Mouse (Mus musculus) retina, postnatal 1 day (tissue): ENCODE measurements around the gene Pecr.

Source experiments
- DNase-seq: peaks from one replicate; pipeline ENCODE4 v3.0.0-alpha.2; 2012

The Pecr gene

DNA sequence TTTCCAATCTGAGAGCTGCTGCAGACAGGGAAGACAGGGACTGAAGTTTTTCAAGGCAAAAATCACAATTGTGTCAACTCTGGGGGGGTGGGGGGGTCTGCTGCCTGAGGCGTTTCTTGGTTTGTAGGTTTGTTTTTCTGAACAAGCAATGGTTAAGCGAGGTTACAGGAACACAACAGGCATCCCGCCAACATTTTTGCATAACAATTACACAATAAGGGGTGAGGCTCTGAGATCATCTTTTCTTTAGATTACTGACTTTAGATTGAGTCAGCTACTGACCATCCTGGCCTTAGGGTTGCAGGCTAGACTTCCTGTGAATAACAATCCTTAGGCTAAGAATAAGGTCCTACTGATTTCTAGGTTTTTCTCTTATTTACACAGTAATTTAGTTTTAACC is 55.1 kb downstream of the Pecr start:
- no peak for DNase-seq

- DNase-seq = no peak
Observed at GRCm38 (mm10) chr1:72227546-72227945, 56.6 kb downstream of the Pecr start.

DNA sequence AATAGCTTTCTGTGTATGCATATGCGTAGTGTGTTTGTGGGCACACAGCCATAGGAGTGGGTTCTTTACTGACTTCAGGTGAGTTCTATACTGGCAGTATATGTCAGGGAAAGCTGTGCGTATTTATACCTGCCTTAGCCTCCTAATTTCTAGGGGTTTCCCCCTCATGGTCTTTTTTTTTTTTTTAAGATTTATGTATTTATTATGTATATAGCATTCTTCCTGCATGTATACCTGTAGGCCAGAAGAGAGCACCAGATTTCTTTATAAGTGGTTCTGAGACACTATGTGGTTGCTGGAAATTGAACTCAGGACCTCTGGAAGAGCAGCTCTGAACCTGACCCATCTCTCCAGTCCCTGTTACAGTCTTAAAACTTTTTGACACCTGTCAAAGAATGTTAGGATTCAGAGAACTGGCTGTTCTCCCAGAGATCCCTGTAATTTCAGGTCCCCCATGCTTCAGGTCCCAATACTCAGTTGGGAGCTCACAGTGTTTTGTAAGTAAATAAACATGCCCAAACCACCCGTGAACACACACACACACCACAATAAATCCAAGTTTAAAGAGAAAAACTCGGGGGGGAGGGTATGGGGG is 57.1 kb downstream of the Pecr start:
- peak; percentile 63 for DNase-seq

- DNase-seq = peak; percentile 92
Observed at GRCm38 (mm10) chr1:72226172-72226886, 57.8 kb downstream of the Pecr start.

- peak; percentile 90 for DNase-seq
Observed at GRCm38 (mm10) chr1:72225720-72226171, 58.4 kb downstream of the Pecr start.

DNA sequence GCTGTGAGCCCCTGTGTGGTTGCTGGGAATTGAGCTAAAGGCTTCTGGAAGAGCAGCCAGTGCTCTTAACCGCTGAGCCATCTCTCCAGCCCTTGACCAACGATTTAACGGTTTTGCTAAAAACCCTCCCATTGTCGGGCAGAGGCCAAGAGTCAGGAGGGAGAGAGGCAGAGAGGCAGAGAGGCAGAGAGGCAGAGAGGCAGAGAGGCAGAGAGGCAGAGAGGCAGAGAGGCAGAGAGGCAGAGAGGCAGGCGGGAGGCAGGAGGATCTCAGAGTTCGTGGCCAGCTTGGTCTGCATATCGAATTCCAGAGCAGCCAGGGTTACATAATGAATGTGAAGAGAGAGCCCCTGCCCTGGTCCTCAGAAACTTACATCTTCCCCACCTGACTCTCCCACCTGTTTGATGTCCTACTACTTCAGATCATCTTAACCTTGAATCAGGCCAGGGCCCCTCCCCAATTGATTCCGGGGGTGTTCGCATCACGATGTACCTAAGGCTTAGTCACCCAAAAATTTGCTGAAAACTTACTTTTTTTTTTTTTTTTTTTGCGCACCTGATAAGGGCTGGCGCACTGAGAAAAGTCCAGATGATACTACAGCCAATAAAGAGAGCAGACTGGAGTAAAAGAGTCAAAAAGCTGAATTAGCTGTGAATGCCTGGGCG is 58.9 kb downstream of the Pecr start:
- no peak for DNase-seq

GRCm38 (mm10) chr1:72220008-72220407 is 64.1 kb downstream of the Pecr start:
- DNase-seq = peak; percentile 86

DNA sequence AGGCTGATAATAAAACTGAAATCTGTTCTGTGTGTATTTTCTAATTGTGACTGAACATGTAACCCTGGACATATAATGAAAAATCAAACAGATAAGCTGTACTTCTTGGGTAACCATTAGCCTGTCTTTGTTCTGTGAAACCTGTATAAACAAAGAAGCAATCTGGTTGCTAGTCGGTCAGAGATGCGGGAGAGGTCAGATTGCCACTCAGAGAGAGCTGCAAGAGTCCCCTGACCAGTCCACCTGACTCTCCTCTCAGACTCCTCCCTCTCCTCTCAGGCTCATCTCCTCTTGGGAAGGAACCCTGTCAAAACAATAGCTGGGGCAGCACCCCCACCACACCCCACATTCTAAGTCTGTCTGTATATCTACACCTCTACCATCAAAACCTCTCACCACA is 65.0 kb downstream of the Pecr start:
- DNase-seq = no peak

- no peak for DNase-seq
Observed at GRCm38 (mm10) chr1:72218626-72219025, 65.5 kb downstream of the Pecr start.

- DNase-seq = no peak
Observed at GRCm38 (mm10) chr1:72216761-72217160, 67.4 kb downstream of the Pecr start.

DNA sequence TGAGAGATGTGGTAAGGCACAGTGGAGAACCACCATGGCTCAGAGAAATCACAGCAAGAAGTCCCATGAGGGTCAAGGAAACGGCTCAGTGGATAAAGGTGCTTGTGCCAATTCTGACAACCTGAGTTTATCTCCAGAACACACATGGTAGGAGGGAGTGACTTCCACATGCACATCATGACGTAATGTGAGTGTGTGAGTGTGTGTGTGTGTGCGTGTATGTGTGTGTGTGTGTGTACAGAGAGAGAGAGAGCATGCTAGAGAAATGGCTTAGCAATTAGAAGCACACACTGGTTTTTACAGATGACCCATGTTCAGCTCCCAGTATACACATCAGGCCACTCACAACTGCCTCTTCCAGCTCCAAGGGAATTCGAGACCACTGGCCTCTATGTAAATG is 68.9 kb downstream of the Pecr start:
- DNase-seq = no peak

GRCm38 (mm10) chr1:72214470-72214961 is 69.6 kb downstream of the Pecr start:
- no peak for DNase-seq

- DNase-seq = no peak
Observed at GRCm38 (mm10) chr1:72213954-72214353, 70.2 kb downstream of the Pecr start.

- peak; percentile 91 for DNase-seq
Observed at GRCm38 (mm10) chr1:72211701-72212699, 72.1 kb downstream of the Pecr start, which contains the start of gene Mreg. TSS of gene Mreg (minus strand) at chr1:72212307.

DNA sequence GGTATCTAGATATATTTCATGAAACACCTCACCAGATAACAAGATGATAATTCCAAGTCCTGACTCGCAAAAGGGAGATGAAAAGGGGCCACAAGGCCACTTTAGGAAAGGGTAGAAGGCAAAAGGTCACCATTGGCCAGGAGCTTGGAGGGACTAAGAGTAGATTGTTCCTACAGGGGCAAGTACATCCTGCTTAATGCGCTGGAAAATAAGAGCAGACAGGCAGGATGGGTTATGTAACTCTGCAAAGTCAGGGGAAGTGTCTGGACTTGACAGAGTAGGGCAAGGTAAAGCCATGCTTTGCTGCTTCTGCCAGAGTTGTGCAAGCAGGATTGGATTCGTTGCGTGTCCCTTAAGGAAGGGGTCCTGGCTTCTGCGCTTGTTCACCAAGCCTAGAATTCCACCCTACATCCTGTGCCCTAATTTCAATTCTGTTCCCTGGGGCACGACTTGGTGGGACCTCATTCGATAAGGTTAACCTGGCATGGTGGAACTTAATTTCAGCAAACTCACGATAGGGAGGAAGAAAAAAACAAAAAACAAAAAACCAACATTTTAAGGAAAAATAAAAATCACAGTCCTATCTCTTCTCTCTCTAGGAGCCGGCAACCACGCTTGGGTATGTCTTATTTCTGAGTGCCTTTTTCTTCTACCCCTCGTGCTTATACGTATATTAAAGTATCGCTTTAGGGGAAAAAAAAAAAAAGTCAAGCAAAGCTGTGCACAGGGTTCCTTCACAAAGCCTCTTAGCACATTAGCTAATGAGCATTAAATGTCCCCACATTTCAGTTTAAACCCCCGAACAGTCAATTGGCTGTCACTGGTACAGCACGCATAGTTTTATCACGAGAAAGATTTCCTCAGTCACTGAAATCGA is 73.1 kb downstream of the Pecr start:
- no peak for DNase-seq
